Mouse (Mus musculus) layer of hippocampus, adult 11-12 months (tissue): ENCODE measurements around the gene Fbxw18.
"Not testable (repeated sequence)": the region's sequence is repeated elsewhere in the genome, so short reads cannot be mapped to it uniquely, and the experiment has no call there.

Source experiments
- DNase-seq: peaks from one replicate; pipeline ENCODE4 v3.0.0; 2022; ENCODE audit warnings: low spot score

Gene Fbxw18

DNA sequence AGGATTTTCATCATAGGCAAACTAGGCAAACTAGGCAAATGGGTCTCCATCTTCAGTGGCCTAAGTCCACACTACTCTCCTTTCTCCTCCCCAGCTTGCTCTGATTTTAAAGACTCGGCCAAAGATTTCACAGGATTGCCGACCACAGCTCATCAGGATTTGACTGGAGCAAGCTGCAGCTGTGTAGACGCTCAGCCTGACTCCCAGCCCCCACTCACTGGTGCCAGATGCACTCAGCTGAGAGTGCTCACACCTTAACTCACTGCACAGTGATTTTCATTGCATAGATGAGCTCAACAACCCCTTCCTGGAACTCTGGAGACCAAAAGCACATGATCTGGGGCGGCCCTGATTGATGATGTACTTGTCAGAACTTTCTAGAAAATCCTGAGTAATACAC lies at the start of gene Fbxw18:
Gene Fbxw18, minus strand, starts transcription at position 101 of the 400 bp plus-strand sequence.
- not testable (repeated sequence) for DNase-seq

GRCm38 (mm10) chr9:109745989-109746388 lies 43.5 kb upstream of the Fbxw18 start, which contains the start of gene Fbxw26:
Gene Fbxw26 (minus strand): TSS chr9:109746089.
- DNase-seq = not testable (repeated sequence)

DNA sequence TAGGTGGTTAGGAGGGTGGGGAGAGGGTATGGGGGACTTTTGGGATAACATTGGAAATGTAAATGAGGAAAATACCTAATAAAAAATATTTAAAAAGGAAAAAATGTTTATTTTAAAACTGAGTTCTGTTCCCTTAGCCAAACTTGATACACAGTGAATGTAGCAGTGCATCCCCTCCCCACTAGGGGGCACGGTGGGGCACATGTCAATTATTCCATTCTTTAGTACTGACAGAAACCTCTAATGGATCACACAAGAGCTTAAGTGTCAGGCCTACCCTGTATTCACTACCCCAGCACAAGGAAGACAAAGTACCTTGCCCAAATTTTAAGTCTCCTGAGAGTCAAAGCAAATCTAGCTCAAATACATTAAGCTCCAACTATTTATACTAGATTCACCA lies 17.2 kb downstream of the Fbxw18 start:
- peak; percentile 43 for DNase-seq

- not testable (repeated sequence) for DNase-seq
Observed at GRCm38 (mm10) chr9:109664552-109664951, 37.9 kb downstream of the Fbxw18 start, which contains the start of gene Fbxw25. Gene Fbxw25 (minus strand): TSS chr9:109664652.
